Mouse (Mus musculus) CH12.LX (cell line): ENCODE results near the gene Mon2. TPM values are rescaled to one million over a fixed set of nuclear protein-coding genes. Genes with fewer than 3 reads are reported as not detected.

Source experiments
- DNase-seq: peaks from one replicate; pipeline ENCODE4 v3.0.0-alpha.2; 2013; ENCODE audit errors: extremely low read depth
- H3K27ac ChIP-seq: 2 replicates; pipeline ENCODE4 v1.5.1; 2012; ENCODE audit warnings: low read depth, mild to moderate bottlenecking, control low read depth, moderate library complexity; ENCODE audit not compliant: insufficient read depth
- H3K27me3 ChIP-seq: replicated peaks from 2 replicates; pipeline ENCODE3; 2012; ENCODE audit warnings: inconsistent platforms
- H3K36me3 ChIP-seq, 2 experiments: replicated peaks in 1 of 2; 2 replicates each; pipeline versions ENCODE3 to v1.6.1; 2012; ENCODE audit warnings: inconsistent platforms in 1 of 2, low read length in 1 of 2, mild to moderate bottlenecking in 1 of 2, mixed read lengths in 1 of 2, moderate library complexity in 1 of 2; ENCODE audit not compliant: control insufficient read depth in 1 of 2, insufficient read depth in 1 of 2
- H3K4me1 ChIP-seq, 2 experiments: 2 replicates each; pipeline ENCODE4 v1.6.1; 2012; ENCODE audit warnings: inconsistent platforms in 1 of 2, moderate library complexity in 1 of 2; ENCODE audit not compliant: insufficient read depth in 2 of 2, control insufficient read depth in 1 of 2
- H3K4me2 ChIP-seq: 2 replicates; pipeline ENCODE4 v1.6.1; 2012; ENCODE audit warnings: low read depth, mild to moderate bottlenecking, control low read depth; ENCODE audit not compliant: poor library complexity, insufficient read depth, severe bottlenecking
- H3K4me3 ChIP-seq, 3 experiments: fragments of 150-350 bp in 1 of 3; sonication (generic) in 1 of 3; replicated peaks in 1 of 3; 2 replicates each; pipeline versions ENCODE3 to v1.5.1; 2011 to 2012; ENCODE audit warnings: low read depth in 2 of 3, low read length in 2 of 3, mild to moderate bottlenecking in 2 of 3, moderate library complexity in 2 of 3, control low read depth in 1 of 3, improper control_type of control experiment in 1 of 3, inconsistent platforms in 1 of 3, mixed read lengths in 1 of 3; ENCODE audit not compliant: poor library complexity in 1 of 3
- H3K79me2 ChIP-seq: replicated peaks from 2 replicates; pipeline ENCODE4 v1.6.1; 2012; ENCODE audit warnings: mild to moderate bottlenecking, moderate library complexity; ENCODE audit not compliant: control insufficient read depth, poor library complexity, insufficient read depth, severe bottlenecking; ENCODE audit errors: extremely low read depth
- H3K9ac ChIP-seq: 2 replicates; pipeline ENCODE4 v1.6.1; 2012; ENCODE audit warnings: low read depth, mild to moderate bottlenecking, control low read depth, moderate library complexity; ENCODE audit not compliant: insufficient read depth
- H3K9me3 ChIP-seq: replicated peaks from 2 replicates; pipeline ENCODE3; 2012; ENCODE audit warnings: low read length, inconsistent platforms, mixed read lengths
- CHD1 ChIP-seq: IDR thresholded peaks from 2 replicates; pipeline ENCODE4 v1.6.1; 2012; ENCODE audit warnings: low read depth, low read length, improper control_type of control experiment, inconsistent platforms
- CHD2 ChIP-seq: IDR thresholded peaks from 2 replicates; pipeline ENCODE4 v1.6.1; 2011; ENCODE audit warnings: low read length, improper control_type of control experiment
- ELF1 ChIP-seq: IDR thresholded peaks from 2 replicates; pipeline ENCODE4 v1.6.1; 2014; ENCODE audit warnings: low read depth, mild to moderate bottlenecking, inconsistent platforms, low read length, improper control_type of control experiment
- EP300 ChIP-seq: IDR thresholded peaks from 2 replicates; pipeline ENCODE4 v1.6.1; 2011; ENCODE audit warnings: low read length, improper control_type of control experiment
- GABPA ChIP-seq: IDR thresholded peaks from 2 replicates; pipeline ENCODE4 v1.6.1; 2012; ENCODE audit warnings: low read depth, low read length, improper control_type of control experiment, inconsistent platforms; ENCODE audit not compliant: insufficient replicate concordance
- JUN ChIP-seq: IDR thresholded peaks from 2 replicates; pipeline ENCODE4 v1.6.1; 2011; ENCODE audit warnings: low read depth, mild to moderate bottlenecking, low read length, improper control_type of control experiment, moderate library complexity; ENCODE audit not compliant: insufficient read depth
- JUND ChIP-seq: conservative IDR thresholded peaks from 2 replicates; pipeline ENCODE4 v1.6.1; 2011; ENCODE audit warnings: low read depth, low read length, improper control_type of control experiment
- KAT2A ChIP-seq: IDR thresholded peaks from 2 replicates; pipeline ENCODE4 v1.6.1; 2012; ENCODE audit warnings: low read length, improper control_type of control experiment, inconsistent platforms; ENCODE audit not compliant: insufficient replicate concordance
- MAFK ChIP-seq: IDR thresholded peaks from 2 replicates; pipeline ENCODE4 v1.6.1; 2011; ENCODE audit warnings: low read length, improper control_type of control experiment; ENCODE audit not compliant: insufficient replicate concordance
- MAZ ChIP-seq: IDR thresholded peaks from 2 replicates; pipeline ENCODE4 v1.6.1; 2012; ENCODE audit warnings: low read depth, mild to moderate bottlenecking, inconsistent platforms, low read length, improper control_type of control experiment, moderate library complexity
- MYC ChIP-seq: IDR thresholded peaks from 2 replicates; pipeline ENCODE4 v1.6.1; 2011; ENCODE audit warnings: low read depth, mild to moderate bottlenecking, improper control_type of control experiment, low read length
- PAX5 ChIP-seq: IDR thresholded peaks from 2 replicates; pipeline ENCODE4 v1.6.1; 2012; ENCODE audit warnings: low read length, inconsistent platforms, mixed read lengths
- SIN3A ChIP-seq: IDR thresholded peaks from 2 replicates; pipeline ENCODE4 v1.6.1; 2012; ENCODE audit warnings: low read length, improper control_type of control experiment, inconsistent platforms
- SMC3 ChIP-seq: IDR thresholded peaks from 2 replicates; pipeline ENCODE4 v1.6.1; 2011; ENCODE audit warnings: low read depth, low read length, improper control_type of control experiment
- TCF12 ChIP-seq: IDR thresholded peaks from 2 replicates; pipeline ENCODE4 v1.6.1; 2014; ENCODE audit warnings: low read depth, mild to moderate bottlenecking, inconsistent platforms, low read length, improper control_type of control experiment
- USF2 ChIP-seq: conservative IDR thresholded peaks from 2 replicates; pipeline ENCODE4 v1.6.1; 2011; ENCODE audit warnings: low read depth, low read length, improper control_type of control experiment
- ZKSCAN1 ChIP-seq: IDR thresholded peaks from 2 replicates; pipeline ENCODE4 v1.6.1; 2012; ENCODE audit warnings: low read depth, inconsistent platforms, low read length, improper control_type of control experiment, borderline replicate concordance
- ZMIZ1 ChIP-seq: IDR thresholded peaks from 2 replicates; pipeline ENCODE4 v1.6.1; 2012; ENCODE audit warnings: low read depth, mild to moderate bottlenecking, inconsistent platforms, low read length, improper control_type of control experiment
- dilution Hi-C: fragments of 300-500 bp; cut with MboI; formaldehyde crosslinking; loops from 2 replicates; pipeline ENCODE4 v1.14.3; 2020; ENCODE audit warnings: low sequenced_read_pairs; ENCODE audit not compliant: extremely low pct_unique_long_range_greater_than_20kb, extremely low pct_ligation_motif_present
- in situ Hi-C: fragments of 300-500 bp; cut with MboI; formaldehyde crosslinking; loops from 3 replicates; pipeline ENCODE4 v1.14.3; 2019; ENCODE audit warnings: low sequenced_read_pairs, low pct_ligation_motif_present, low pct_unique_long_range_greater_than_20kb, mixed read lengths
- polyA plus RNA-seq: library from polyadenylated mRNA; unstranded; fragments of >175 nt; gene quantifications from 2 replicates; pipeline ENCODE4 v1.2.1, GENCODE M21; 2012; ENCODE audit warnings: low read depth; ENCODE audit not compliant: insufficient read length
- total RNA-seq, 2 experiments: library from RNA; depleted of rRNA; stranded (reverse); fragments of 300-350 nt in 1 of 2; fragments of >200 nt in 1 of 2; gene quantifications; 2 replicates each; pipeline ENCODE4 v1.2.3; 2012 to 2014

Mon2 gene
- total and polyA plus RNA-seq, 3 experiments = 18.6 to 31.0 (median 28.8) TPM

- Histone ChIP-seq H3K4me3 (no peak overlapping the region), H3K9me3 (no peaks in the 10 kb centered on the region), H3K36me3 (peaks cover 0 to 12% of the 10 kb centered on the region in 2 experiments), H3K4me1 (0 out of 4 replicates have a peak, but pooled peaks cover 0 to 3% of the 10 kb centered on the region in 2 experiments), H3K79me2 (no peaks in the 10 kb centered on the region), H3K4me2 (no peak overlapping the region), H3K27ac (no peak overlapping the region), H3K27me3 (no peaks in the 10 kb centered on the region), H3K9ac (no peak overlapping the region)
- no peak for DNase-seq
- dilution Hi-C loops = no loop called here
- in situ Hi-C loops = no loop called here
- TF ChIP-seq EP300 (no peak), CHD2 (no peak), ZMIZ1 (no peak), TCF12 (no peak), SMC3 (no peak), MAFK (no peak), CHD1 (no peak), ZKSCAN1 (no peak), GABPA (no peak), MYC (no peak), SIN3A (no peak), ELF1 (no peak)
Observed at GRCm38 (mm10) chr10:122976038-122976437, 100.3 kb downstream of the Mon2 start.

- Histone ChIP-seq H3K79me2 (no peaks in the 10 kb centered on the region), H3K9me3 (no peaks in the 10 kb centered on the region), H3K27ac (no peak overlapping the region), H3K4me1 (0 out of 4 replicates have a peak, but pooled peaks cover 0 to 3% of the 10 kb centered on the region in 2 experiments), H3K27me3 (no peaks in the 10 kb centered on the region), H3K9ac (no peak overlapping the region), H3K4me3 (no peak overlapping the region), H3K36me3 (no peaks in the 10 kb centered on the region), H3K4me2 (no peak overlapping the region)
- DNase-seq = no peak
- in situ Hi-C loops = no loop called here
- dilution Hi-C loops = no loop called here
- TF ChIP-seq CHD1 (no peak), USF2 (no peak), ELF1 (no peak), KAT2A (no peak), MAZ (no peak), MAFK (no peak), JUND (no peak), JUN (no peak), PAX5 (no peak)
Observed at GRCm38 (mm10) chr10:122973241-122973640, 103.1 kb downstream of the Mon2 start.
